Mouse (Mus musculus): ENCODE measurements around the gene Gm5157.
"Not testable (repeated sequence)": the region's sequence is repeated elsewhere in the genome, so short reads cannot be mapped to it uniquely, and the experiment has no call there.

Gm5157 gene

GRCm38 (mm10) chr7:21190323-21190722 lies at the start of gene Gm5157:
Gene Gm5157 (minus strand): TSS chr7:21190423.
- CTCF ChIA-PET, POLR2A ChIA-PET: not testable (repeated sequence)

DNA sequence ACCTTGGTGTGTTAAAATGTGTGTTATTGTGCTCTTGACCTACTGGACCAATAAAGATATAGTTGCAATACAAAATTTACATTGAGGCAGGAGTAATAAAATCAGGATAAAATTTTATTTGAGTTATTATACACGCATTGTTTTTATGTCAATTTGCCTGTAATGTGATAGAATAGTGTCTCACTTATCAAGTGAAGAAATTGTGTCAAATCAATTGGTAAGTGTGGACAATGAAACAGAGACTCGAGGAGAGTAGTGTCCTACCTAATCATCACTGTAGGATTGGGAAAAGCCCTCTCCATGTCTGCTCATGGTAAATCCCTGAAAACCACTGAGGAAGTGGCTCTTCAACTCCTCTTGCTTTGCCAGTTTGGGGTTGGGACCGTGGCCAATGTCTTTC lies 28.3 kb downstream of the Gm5157 start, which contains the start of gene Vmn1r123:
TSS of gene Vmn1r123 (plus strand) at position 301 of the 400 bp plus-strand sequence.
- CTCF ChIA-PET, POLR2A ChIA-PET: not testable (repeated sequence)

Measured in embryonic stem cell, embryonic (primary cell).